Mouse (Mus musculus) CD4-positive naive resting alpha-beta T cell, adult 76 days (primary cell): ENCODE data around the gene Shisal1. TPM values are rescaled to one million over a fixed set of nuclear protein-coding genes. Genes with fewer than 3 reads are reported as not detected.

Experiments
- total RNA-seq: library from RNA; stranded (reverse); gene quantifications from one replicate; pipeline ENCODE4 v1.2.4, GENCODE M21; 2023

The Shisal1 gene
- not detected for total RNA-seq

GRCm38 (mm10) chr15:84446997-84447396 is at the start of gene Shisal1:
Gene Shisal1 (minus strand): TSS chr15:84447097.

Other genes with a start within 250 kb of the Shisal1 start
- 1.7 TPM for gene Parvb, start 215.1 kb downstream of the Shisal1 start, total RNA-seq
- 78.6 TPM for gene Parvg, start 123.1 kb downstream of the Shisal1 start, total RNA-seq
- gene Rtl6, start 110.7 kb upstream of the Shisal1 start, total RNA-seq: 5.8 TPM
- gene Prr5, start 222.5 kb upstream of the Shisal1 start, total RNA-seq: 4.2 TPM